Mouse (Mus musculus) cerebellum, postnatal 14 days (tissue): ENCODE results near the gene Mrpl39.

ENCODE experiments used
- DNase-seq, 2 experiments: peaks; one replicate each; pipeline ENCODE4 v3.0.0; 2021; ENCODE audit warnings: mixed read lengths in 2 of 2

Gene Mrpl39

DNA sequence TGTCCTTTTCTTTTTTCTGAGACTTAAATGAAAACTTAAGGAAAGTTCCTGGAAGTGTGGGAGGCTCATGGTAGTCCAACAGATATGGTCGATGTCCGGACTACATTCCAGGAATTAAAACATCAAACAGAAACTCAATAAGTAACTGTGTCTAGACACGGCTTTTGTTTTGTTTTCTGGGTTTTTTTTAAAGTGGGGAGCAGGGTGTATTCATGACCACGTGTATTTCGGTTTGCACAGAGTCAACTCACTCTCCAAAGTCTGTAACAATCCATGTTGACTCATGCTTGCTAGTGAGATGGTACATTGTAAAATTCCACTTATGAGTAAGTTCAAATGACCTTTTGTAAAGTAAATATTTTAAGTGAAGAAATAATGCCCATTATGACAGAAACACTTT is 54.8 kb downstream of the Mrpl39 start:
- DNase-seq: no peak

DNA sequence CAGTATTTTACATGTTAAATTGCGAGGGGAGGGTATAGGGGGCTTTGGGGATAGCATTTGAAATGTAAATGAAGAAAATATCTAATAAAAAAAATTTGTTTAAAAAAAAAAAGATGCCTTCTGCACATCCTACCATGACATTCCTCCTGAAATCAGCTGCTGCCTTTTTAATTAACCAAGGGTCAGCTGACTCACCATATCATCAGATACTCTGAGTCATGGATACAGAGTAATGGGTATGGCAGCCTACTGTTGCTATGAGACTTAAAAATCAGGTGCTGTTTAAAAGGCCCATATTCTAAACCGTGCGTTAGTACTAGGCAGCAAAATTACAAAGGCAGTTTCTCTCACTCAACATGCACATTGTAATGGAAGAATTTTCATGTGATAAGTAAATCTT is 58.2 kb downstream of the Mrpl39 start:
- no peak for DNase-seq
